Mouse (Mus musculus) cerebellum, adult 2 months (tissue): ENCODE measurements at regions not wholly inside any gene's neighbourhood (a gene's known extent, or its start where the extent isn't known, plus 50 kb on each side); places are given as distances from the start of the nearest gene placed in this dataset.

Source experiments
- CTCF ChIP-seq: fragments of 200-500 bp; IDR thresholded peaks from 2 replicates; pipeline ENCODE4 v1.5.1; 2011; ENCODE audit warnings: low read depth, mild to moderate bottlenecking, control low read depth, low read length, moderate library complexity, borderline replicate concordance; ENCODE audit not compliant: insufficient read depth
- POLR2A ChIP-seq: fragments of 200-500 bp; IDR thresholded peaks from 2 replicates; pipeline ENCODE4 v1.6.1; 2011; ENCODE audit warnings: low read length, control low read depth, borderline replicate concordance; ENCODE audit not compliant: insufficient read depth

DNA sequence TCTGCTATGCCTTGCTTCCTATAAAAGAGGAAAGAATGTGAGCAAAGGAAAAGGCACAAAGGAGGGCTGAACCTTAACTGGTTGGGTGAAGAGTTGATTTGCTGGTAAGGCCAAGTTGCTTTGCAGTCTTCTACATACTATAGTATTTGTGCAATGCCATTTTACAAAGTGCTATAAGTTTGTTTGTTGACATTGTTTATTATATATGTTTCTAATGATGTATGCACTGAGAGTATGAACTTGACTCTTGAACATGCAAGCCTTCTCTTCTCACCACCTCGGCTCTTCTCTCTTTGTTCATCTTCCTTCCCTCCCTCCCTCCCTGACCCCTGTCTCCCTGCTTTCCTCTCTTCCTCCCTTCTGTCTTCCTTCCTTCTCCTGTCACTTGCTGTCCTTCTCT lies 135.9 kb upstream of the 1700056E22Rik start:
- TF ChIP-seq POLR2A (no peak), CTCF (no peak)
